Mouse (Mus musculus) layer of hippocampus, postnatal 25 days (tissue): ENCODE results near the gene Mcu. TPM values are rescaled to one million over a fixed set of nuclear protein-coding genes. Genes with fewer than 3 reads are reported as not detected.

Source experiments
- DNase-seq, 2 experiments: peaks; one replicate each; pipeline ENCODE4 v3.0.0; 2022; ENCODE audit warnings: mixed read lengths in 2 of 2, low spot score in 1 of 2; ENCODE audit errors: extremely low spot score in 1 of 2
- total RNA-seq, 2 experiments: library from RNA; stranded (reverse); gene quantifications; 2 replicates each; pipeline ENCODE4 v1.2.3; 2021

The Mcu gene
- total RNA-seq, 2 experiments from 2014 or later = 47.4 to 54.5 TPM

- no peak for DNase-seq
These were observed 171.9 kb downstream of the Mcu start for GRCm38 (mm10) chr10:59444635-59445034.

GRCm38 (mm10) chr10:59444106-59444505 is 172.4 kb downstream of the Mcu start:
- DNase-seq = no peak

DNA sequence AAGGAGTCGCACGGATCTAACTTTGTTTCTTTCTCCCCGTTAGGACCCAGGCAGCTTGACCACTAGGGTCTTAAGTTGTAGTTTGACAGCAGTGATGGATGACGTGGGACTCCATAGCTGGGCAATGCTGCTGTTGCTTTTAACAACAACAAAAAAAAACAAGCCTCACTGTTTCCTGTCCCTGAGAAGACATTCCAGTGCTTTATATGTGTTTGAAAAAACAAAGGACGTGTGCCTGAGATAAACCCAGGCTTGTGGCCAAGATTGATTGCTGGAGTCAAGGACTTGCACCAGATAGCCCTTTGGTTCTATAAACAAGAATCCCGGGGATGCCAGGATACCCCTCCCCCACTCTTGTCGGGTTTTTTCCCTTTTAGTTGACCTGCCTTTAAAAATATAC is 173.3 kb downstream of the Mcu start:
- DNase-seq = no peak

DNA sequence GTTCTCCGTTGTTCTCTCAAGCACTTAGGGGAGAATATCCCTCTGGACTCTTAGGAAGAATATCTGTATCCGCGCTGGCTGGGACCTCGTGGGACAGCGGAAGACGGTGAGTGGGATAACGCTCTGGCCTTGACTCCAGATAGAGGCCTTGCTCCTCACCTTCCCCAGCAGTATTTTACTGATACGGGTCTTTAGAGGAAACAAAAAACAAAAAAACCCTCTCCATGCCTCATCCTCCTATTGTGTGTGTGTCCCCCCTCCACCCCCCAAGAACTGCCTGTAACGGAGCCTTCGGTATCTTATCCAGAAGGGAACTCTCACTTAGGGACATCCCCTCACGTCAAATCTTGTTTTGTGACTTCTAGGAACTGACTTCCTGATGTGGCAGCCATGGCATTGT is 174.8 kb downstream of the Mcu start, which contains the start of gene Oit3:
Gene Oit3 (minus strand): TSS at position 44 of the 400 bp plus-strand sequence.
- no peak for DNase-seq

DNA sequence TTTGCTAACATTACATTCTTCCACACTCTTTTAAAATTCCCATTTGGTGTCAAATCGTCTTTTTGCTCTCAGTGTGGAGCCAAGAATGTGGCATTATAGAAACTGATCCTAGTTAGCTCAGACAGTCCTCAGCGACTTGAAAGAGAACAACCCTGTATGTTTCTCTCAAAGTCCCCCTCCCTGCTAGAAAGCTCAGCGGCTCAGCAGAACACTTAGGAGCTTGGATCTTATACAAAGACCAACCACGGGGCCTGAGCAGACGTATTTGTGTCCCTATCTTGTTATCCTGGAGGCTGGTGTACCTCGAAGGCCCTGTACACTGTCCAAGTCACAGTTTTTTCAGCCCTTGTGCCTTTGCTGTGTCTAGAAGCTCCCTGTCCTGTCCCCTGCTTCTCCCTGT is 176.3 kb downstream of the Mcu start:
- DNase-seq = no peak

GRCm38 (mm10) chr10:59439508-59439931 is 177.0 kb downstream of the Mcu start:
- DNase-seq = no peak

GRCm38 (mm10) chr10:59438651-59439050 is 177.8 kb downstream of the Mcu start:
- no peak for DNase-seq

GRCm38 (mm10) chr10:59435746-59436145 is 180.7 kb downstream of the Mcu start:
- DNase-seq = no peak

GRCm38 (mm10) chr10:59430701-59431218 is 185.7 kb downstream of the Mcu start:
- DNase-seq = no peak

DNA sequence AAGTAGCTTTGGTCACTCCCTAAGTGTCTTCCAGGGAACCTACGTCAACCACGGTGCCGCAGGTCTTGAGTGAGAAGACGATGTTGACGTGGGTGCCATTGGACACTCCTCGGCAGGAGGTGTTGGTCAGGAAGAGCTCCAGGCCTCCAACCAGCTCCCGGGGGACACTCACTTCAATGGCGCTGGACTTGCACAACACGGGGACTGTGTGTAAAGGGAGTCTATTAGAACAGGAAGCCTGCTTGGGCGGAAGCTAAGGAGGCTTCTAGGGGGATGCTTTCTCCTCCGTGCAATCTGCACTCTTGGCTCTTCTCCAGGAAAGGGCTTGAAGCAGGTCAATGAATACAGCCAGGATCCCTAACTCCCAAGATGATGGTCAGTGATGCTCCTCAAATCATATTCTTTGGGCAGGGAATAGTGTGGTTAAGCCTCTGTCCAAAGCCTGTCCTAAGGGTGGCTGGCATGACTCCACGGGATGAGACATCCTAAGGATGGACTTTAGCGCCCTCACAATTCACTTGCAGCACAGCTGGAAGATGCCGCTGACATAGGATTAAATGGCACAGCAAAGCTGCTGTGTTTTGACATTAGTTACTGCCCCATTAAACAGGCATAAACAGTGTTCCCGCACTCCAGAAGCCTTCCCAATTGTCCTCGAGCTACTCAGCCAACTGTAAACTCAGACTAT is 186.9 kb downstream of the Mcu start:
- no peak for DNase-seq

DNA sequence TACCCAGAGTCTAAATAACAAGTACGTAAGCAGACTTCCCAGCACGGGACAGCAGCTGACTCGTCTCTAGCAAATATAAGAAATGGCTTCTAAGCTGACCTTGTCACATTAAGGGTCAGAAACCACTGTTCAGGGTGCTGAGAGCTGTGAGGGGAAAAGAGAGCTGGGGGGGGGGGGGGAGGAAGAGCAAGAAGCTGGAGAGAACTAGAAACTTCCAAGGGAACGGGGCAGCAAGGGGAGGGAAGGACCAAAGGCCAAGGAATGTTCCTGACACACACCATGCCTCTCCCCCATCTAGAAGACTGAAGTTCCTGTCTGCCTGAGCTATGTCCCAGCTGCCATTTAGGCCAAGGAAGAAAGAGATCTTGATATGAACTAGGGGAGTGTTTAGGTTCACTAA is 190.1 kb downstream of the Mcu start:
- DNase-seq = no peak

- no peak for DNase-seq
These were observed 191.1 kb downstream of the Mcu start for GRCm38 (mm10) chr10:59425369-59425768.

GRCm38 (mm10) chr10:59424453-59424852 is 192.0 kb downstream of the Mcu start:
- DNase-seq = no peak

DNA sequence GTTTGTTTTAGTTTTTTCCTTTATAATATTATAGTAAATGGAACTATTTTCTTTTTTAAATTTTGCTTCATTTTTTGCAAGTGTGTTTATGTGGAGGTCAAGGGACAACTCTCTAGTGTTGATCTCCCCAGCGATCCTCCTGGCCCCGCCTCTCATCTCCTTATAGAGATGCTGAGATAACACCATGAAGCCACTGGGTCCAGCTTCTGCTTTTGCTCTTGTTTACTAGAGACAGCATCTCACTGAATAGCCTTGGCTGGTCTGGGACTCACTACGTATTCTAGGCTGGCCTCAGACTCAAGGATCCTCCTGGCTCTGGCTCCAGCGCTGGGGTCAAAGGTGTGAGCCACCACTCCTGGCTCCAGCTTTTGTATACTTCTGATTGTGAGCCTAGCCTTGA is 197.0 kb downstream of the Mcu start:
- DNase-seq = no peak

DNA sequence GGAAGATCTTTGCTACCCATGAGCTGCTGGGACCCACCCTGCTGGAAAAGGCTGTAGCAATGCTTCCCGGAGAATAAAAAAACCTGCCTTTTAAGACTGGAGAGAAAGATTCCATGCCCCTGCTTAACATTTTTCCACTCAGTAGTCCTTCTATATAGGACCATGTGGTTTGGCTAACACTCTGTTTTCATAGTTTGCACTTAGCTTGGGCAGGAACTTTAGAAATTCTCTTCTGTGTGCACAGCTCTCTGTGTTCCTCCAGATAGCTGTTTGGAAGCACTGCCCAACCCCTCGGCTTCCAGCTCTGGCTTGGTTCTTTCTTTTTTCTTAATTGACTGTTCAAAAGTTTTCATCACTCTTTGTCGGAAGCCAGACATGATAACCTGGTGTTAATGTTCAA is 199.9 kb downstream of the Mcu start:
- no peak for DNase-seq

GRCm38 (mm10) chr10:59413711-59414110 is 202.8 kb downstream of the Mcu start:
- no peak for DNase-seq

- no peak for DNase-seq
These were observed 206.2 kb downstream of the Mcu start for GRCm38 (mm10) chr10:59410264-59410663.

- DNase-seq = no peak
These were observed 208.0 kb downstream of the Mcu start for GRCm38 (mm10) chr10:59408499-59408898.

DNA sequence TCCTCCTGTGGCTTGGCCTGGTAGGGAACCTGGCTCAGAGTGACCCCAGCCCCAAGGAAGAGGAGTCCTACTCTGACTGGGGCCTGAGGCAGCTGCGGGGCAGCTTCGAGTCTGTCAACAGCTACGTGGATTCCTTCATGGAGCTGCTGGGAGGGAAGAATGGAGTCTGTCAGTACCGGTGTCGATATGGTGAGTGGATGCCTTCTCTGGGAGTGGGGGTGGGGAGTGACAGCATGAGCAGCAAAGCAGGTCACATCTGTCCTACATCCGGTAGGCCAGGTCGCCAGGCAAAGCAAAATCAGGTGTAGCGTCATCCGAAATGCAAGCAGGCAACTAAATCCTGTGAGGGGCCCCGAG is 212.7 kb downstream of the Mcu start:
- DNase-seq = no peak

DNA sequence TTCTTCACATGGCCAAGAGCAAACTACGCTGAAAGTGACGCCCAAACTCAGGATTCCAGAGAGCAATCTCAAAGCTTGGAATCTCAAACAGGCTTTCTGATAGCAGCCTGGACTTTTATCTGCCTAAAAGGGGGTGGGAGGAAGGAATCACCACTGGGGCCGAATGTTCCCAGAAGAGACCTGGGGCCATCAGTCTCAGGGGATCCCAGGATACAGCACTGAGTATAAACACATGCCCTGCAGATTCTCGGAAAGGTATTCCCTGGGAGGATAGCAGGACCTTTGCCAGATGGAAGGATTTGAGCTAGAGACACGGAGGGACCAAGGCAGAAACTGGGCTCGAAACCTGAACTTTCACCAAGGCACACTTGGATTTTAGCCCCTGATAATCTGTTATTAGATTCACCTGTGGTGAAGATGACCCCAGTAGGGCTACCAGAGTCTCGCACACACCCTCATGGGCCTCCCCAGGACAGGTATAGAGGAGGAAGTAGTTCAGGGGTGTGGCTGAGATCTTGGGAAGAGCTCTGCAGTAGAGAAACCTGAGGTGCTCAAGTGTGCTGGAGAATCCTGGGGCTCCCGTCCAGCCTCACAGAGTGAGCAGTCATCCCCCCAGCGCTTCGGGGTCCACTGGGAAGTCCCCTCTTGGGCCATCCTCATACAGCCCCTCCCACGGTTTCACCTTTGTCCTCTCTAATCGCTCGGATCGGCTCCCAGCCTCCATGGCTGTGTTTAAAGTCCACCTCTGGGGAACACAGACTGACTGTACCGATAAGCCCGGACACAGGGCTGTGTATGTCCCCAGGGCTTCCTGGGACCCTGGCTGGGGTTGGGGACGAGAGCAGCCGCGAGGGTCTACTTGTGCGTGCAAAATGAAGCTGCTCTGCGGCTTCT is 213.3 kb downstream of the Mcu start, which contains the start of gene Pla2g12b:
Gene Pla2g12b (plus strand): TSS at position 762 of the 894 bp plus-strand sequence.
- no peak for DNase-seq
